Mouse (Mus musculus) A20 (cell line): ENCODE results near the gene 1700024B05Rik.
"Not testable (repeated sequence)": the region's sequence is repeated elsewhere in the genome, so short reads cannot be mapped to it uniquely, and the experiment has no call there.

Experiments used
- DNase-seq: peaks from one replicate; pipeline ENCODE4 v3.0.0-alpha.2; 2011; ENCODE audit warnings: low read depth, low spot score

1700024B05Rik gene

DNA sequence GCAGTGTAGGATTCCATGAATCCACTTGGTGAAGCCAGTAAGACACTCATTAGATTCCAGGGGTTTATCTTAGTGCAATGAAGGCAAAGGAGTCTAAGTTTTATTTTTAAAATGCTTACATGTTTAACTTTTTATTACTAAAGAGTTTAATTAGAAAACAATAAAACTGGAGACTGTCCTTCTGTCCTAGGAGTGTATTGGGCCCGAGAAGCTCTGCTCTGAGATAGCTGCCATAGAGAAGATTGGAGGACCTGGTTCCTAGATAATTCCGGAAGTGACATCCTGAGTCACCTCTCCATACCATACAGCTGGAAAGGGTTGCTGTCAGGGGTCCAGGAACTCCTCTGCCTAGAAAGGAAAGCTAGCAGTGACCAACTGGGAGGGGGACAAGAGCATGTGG, at the start of gene 1700024B05Rik:
Gene 1700024B05Rik, plus strand, starts transcription at position 301 of the 400 bp plus-strand sequence.
- DNase-seq: not testable (repeated sequence)

DNA sequence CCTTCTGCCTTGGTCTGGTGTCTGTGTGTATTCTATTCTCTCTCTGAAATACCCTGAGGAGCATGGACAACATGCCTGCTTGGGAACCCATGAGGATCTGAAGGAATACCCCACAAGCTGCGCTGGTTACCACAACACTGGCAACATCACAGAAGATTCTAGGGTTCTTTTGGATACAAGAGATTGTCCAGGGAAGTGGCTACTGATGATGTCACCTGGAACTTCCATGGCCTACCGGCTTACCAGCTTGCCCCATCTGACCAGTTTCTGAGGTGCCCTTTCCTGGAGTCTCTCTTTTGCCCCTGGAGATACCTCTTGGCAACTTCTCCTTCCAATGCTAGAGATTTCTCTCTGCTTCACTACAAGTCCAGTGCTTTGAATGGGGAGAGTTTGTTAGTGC, 36.6 kb upstream of the 1700024B05Rik start, which contains the start of gene Gm7980:
Gene Gm7980, minus strand, starts transcription at position 101 of the 400 bp plus-strand sequence.
- DNase-seq: not testable (repeated sequence)

DNA sequence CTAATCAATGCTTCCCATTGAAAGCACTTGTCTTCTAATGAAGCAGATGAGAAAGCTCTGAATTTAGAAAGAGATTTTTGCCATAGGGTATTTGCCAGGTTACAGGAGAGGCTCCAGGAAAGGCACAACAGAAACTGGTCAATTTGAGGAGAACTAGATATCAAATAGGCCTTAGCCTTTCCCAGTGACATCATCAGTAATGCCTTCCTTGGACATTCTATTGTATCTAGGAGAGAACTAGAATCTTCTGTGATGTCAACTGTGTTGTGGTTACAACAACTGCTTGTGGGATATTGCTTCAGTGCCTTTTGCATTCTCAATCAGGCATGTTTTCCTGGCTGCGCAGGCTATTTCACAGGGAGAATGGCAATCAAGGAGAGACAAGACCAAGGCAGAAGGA, 19.1 kb upstream of the 1700024B05Rik start, which contains the start of gene 1700049E17Rik1:
Gene 1700049E17Rik1, plus strand, starts transcription at position 301 of the 400 bp plus-strand sequence.
- not testable (repeated sequence) for DNase-seq

DNA sequence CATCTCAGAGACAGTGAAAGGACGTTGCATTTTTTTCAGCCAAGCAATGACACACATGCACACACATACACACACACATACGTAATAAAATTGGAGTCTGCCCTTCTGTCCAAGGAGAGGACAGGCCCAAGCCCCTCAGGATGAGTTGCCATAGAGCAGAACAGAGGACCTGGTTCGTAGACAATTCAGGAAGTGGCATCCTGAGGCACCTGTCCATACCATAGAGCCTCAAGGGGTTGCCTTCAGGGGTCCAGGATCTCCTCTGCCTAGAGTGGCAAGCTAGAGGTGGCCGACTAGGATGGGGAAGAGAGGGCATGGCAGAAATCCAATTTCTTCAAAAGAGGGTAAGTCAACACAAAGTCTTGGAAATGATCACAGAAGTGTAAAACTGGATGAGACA, 20.3 kb downstream of the 1700024B05Rik start:
- DNase-seq: not testable (repeated sequence)

DNA sequence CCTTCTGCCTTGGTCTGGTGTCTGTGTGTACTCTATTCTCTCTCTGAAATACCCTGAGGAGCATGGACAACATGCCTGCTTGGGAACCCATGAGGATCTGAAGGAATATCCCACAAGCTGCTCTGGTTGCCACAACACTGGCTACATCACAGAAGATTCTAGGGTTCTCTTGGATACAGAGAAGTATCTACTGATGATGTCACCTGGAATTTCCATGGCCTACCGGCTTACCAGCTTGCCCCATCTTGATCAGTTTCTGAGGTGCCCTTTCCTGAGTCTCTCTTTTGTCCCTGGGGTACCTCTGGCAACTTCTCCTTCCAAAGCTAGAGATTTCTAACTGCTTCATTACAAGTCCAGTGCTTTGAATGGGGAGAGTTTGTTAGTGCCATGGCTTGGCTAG, 24.0 kb downstream of the 1700024B05Rik start, which contains the start of gene Gm6401:
Gene Gm6401, minus strand, starts transcription at position 101 of the 400 bp plus-strand sequence.
- DNase-seq: not testable (repeated sequence)

DNA sequence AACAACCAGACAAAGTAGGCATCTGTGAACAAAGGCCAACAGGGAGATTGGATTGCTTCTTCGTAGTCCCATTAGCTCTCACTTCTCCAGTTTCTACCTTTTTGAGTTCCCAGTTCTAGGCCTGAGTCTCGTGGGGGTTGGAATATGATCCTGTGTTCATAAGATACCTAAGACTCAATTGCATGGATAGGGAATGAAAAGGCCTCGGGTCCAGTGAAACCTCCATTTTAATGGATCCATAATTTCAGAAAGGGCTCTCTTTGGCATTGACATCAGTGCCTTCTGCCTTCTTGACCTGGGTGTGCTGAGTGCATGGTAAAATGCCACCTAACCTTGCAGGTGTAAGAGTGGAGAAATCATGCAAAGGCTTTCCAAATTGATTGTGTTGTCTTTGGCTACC, 24.8 kb downstream of the 1700024B05Rik start:
- not testable (repeated sequence) for DNase-seq

DNA sequence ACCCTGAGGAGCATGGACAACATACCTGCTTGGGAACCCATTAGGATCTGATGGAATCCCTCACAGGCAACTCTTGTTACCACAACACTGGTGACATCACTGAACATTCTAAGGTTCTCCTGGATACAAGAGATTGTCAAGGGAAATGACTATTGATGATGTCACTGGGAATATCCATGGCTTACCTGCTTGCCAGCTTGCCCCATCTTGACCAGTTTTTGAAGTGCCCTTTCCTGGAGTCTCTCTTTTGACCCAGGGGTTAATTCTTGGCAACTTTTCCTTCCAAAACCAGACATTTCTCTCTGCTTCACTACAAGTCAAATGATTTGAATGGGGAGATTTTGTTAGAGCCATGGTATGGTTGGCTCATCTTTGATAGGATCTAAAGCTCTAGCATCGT, 39.4 kb downstream of the 1700024B05Rik start, which contains the start of gene Gm3543:
Gene Gm3543, minus strand, starts transcription at position 101 of the 400 bp plus-strand sequence.
- DNase-seq: not testable (repeated sequence)
